Mouse (Mus musculus) c-Kit-positive CD71-positive TER-119-positive erythroid progenitor cells, embryonic 14.5 days (primary cell): ENCODE results near the gene Zbtb2.

Experiments used
- DNase-seq: peaks from one replicate; pipeline ENCODE4 v3.0.0-alpha.2; 2013; ENCODE audit warnings: low spot score

Gene Zbtb2

DNA sequence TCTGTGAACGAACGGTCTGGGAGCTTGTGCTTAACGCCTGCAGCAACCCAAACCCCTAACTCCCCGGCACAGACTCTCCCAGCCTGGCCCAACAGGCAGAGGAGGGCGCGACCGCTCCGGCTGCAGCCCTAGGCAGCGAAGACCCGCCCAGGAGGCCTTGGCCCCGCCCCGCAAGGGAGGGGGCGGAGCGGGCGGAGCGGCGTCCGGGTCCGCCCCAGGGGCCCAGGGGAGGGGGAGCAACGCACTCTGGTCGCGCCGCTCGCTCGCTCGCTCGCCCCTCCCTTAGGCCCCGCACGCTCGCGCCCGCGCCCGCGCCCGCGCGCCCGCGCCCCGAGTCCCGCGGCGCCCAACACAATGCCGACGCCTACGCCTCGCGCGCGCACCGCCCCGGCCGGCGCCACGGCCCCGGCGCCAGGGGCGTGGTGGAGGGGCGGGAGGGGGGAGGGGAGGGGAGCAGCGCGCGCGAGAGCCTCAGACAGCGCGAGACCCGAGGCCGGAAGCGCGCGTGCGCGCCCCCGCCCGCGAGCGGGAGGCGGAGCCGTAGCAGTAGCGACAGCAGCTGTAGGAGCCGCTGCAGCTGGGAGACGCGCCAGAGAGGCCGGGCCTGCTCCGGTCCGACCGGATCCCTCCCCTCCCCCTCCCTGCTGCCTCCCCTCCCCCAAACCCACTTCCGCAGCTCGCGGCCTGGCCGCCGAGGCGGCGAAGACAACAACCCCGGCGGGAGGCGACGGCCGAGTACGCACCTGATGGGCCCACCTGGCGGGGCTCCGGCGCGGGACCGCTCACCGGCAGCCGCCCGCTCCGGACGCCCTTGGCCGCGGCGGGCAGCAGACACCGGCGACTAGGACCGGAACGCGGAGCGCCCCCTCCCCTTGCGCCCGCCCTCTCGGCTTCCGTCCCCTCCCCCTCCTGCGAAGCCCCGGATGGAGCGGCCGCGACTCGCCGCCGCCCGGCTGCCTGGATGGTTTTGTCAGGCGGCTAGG is 1.0 kb downstream of the Zbtb2 start:
- DNase-seq = peak; percentile 89

DNA sequence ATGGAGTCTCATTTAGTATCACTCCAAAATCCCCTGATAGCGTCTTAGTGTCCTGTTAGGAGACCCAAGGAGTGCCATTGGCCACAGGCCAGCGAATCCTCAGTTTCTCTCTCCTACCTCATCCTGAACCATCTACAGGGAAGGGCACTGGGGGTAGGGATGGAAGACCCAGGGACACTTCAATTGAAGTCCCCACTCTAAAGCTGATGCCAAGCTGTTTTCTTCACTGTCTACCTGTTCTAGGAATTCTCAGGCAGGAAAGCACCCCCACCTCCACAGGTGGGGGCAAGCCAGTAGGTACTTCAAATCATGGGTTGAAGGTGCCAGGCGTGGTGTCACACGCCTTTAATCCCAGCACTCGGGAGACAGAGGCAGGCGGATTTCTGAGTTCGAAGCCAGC is 3.7 kb downstream of the Zbtb2 start:
- DNase-seq = no peak

DNA sequence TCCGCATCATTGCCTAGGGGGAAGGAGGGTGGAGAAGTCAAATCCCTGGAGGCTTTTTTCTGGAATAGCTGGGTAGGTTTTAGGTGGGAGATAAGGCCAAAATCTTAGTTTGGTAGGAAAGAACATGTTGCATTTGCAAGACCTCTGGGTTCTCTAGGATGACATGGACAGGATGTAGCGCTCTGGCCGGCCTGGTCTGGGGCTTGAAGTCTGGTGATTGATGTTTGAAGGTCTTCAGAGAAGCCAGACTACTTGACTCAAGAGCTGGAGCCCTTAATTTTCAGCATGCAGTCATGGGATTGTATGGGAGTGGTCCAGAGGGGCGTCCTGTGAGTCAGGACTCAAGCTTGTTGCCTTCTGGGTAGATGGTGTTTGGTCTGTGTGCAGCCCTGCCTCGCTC is 7.2 kb downstream of the Zbtb2 start:
- DNase-seq = no peak

DNA sequence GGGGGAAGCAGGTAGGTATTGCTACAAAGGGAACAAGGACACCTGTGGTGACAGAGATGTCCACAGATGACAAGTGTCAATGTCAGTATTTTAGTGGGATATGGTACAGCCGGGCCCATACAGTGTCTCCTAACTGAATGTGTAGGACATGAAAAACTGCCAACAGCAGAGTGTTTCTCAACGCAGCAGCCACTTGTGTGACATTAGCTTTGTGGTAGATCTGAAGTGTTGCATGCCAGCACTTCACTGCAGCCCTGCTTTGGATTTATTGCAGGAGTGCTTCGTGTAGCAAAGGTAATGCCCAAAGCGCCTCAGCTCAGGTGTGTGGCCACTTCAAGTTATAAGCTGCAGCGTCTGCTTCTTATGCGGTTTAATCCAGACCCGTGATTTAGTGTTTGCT is 11.0 kb downstream of the Zbtb2 start:
- no peak for DNase-seq

DNA sequence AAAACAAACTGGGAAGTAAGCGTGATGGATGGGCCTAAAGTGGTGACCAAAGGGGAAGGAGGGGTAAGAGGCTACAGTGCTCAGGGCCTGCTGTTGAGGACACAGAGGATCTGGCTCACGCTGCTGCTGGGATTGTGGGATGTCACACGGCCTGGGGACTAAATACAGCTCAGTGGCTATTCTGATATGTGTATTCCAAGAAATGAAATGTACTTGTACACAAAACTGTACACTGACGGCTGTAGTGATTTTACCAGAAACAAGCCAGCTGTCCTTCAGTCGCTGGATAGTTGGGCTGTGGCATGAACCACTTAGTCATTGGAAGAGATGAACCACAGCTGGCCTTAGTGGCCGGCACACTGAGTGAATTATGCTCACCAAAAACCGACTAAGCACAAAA is 11.4 kb downstream of the Zbtb2 start:
- no peak for DNase-seq

DNA sequence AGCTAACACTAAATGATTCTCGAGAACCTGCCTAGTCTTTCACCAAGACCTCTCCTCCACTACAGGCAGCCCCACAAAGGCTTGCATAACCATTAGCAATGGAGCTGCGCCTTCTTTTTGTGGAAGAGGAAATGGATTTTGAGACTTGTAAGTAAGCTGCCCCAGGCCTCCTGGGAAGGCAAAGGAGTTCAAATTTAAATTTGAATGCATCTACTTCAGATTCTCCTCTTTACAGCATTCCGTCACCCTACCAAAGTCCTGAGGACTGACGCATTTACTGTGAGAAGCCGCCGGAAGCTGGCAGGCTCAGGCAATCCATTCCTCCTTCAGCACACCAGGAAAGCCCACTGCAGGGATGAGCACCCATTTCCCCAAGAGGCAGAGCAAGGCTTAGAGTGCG is 12.6 kb downstream of the Zbtb2 start:
- DNase-seq = no peak

DNA sequence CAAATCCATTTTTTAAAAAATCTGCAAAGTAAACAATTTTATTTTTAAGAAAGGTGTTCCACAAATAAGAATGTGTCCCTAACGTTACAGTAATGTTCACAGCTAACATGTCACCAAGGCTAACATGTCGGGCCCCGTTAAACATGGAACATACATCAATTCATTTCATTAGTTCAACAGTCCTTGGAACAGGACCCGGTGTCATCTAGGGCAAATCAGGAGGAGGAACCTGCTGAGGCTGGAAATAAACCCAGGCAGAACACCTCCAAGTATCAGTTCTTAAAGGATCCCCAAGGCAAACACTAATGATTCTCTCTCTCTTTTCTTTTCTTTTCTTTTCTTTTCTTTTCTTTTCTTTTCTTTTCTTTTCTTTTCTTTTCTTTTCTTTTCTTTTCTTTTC is 13.2 kb downstream of the Zbtb2 start:
- no peak for DNase-seq

DNA sequence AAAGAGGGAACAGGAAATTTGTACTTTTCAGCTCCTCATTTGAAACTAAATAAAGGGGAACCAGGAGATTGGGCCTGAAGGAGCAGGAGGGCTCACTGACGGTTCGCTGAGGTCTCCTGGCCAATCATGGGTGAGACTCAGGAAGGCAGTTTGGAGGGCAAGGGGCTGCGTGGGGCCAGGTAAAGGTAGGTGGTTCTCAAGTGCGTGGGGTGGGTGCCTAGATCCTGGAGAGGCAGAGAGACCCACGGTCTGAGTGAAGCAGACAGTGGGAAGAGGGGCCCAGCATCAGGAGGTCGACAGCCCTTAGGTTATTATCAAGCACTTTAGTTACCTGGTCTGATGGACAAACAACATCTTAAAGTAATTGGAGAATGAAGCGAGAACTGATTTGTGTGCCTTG is 13.7 kb downstream of the Zbtb2 start:
- no peak for DNase-seq

DNA sequence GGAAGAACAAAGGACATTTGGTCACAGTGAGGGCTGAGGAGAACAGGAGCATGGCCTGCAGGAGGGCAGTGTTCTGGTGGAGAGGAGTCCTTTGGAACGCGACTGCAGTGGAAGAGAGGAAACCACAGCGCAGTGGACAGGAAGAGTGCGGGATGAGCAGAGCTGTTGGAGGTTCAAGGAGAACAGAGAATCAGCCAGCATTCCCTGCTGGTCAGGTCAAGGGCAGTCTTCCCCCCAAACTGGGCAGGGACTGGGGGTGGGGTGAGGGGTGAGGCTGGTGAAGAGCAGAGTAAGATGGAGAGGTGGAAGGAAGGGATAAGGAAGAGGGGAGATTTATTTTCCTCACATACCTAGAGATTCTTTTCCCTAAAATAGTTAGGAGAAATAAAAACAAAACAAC is 14.3 kb downstream of the Zbtb2 start:
- DNase-seq = no peak

DNA sequence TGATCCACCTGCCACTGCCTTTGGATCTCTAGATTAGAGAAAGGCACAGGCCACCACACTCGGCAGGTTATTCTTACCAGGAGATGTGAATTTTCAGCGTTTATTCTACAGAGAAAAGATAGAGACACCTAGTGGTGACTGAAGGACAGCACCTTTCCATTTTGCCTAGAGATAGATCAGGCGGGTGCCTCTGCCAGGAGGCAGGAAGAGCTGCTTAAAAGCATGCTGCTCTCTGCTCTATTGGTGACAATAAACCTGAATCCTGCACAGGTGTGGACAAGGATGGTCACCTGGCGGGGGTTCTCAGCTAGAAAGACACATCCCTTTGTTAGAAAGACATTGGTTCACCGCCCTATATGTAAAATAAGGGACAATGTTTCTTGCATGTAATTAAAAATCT is 15.9 kb downstream of the Zbtb2 start:
- DNase-seq = no peak

DNA sequence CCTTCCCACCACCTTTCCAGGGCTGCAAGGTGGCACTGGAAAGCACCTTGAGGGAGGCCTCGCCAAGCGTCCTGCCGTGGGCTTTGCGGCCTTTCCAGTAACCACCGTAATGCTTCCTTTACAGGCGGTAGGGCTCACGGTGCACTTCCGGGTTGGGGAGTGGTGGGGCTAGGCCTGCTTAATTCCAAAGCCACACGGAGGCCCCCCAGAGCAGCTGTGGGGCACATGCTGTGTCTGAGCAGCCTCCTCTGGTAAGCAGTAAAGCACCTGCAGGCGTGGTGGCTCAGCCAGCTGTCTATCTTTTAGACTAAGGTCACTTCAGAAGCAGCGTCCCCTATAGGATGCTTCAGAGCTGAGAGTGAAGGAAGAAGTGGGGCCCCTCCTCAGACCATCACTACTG is 17.8 kb downstream of the Zbtb2 start:
- no peak for DNase-seq

DNA sequence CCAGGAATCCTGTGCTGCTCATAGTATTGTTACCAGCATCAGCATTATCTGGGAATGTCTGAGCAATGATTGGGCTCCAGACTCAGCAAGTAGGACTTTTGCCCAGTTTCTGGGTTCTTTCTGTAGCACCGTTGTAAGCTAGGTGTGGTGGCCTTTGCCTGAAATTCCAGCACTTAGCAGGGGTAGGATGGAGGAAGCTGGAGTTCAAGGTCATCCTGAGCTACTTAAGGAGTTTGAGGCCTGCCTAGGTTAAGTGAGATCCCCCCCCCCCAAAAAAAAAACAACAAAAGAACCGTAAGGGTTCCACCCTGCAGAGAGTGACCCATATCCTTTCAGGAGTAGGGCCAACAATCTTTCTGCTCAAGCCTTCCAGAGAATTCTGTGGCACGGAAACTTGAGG is 23.3 kb downstream of the Zbtb2 start:
- DNase-seq = no peak

DNA sequence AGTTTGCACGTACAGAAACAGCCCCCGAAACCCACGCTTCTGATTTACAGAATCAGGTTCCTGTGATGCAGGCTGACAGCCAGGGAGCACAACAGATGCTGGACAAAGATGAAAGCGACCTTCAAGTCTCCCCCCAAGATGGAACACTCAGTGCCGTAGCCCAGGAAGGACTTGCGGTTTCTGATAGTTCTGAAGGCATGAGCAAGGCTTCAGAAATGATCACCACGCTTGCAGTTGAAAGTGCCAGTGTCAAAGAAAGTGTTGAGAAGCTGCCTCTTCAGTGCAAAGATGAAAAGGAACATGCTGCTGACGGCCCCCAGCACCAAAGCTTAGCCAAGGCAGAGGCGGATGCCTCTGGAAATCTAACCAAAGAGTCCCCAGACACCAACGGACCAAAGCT is 30.5 kb downstream of the Zbtb2 start:
- no peak for DNase-seq

DNA sequence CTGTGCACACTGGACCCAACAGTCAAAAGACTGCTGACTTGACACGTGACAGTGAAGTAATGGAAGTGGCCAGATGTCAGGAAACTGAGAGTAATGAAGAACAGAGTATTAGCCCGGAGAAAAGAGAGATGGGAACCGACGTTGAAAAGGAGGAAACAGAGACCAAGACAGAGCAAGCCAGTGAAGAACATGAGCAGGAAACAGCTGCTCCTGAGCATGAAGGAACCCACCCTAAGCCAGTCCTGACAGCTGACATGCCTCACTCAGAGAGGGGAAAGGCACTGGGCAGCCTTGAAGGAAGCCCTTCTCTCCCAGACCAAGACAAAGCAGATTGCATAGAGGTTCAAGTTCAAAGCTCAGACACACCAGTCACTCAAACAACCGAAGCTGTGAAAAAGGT is 31.3 kb downstream of the Zbtb2 start:
- no peak for DNase-seq

DNA sequence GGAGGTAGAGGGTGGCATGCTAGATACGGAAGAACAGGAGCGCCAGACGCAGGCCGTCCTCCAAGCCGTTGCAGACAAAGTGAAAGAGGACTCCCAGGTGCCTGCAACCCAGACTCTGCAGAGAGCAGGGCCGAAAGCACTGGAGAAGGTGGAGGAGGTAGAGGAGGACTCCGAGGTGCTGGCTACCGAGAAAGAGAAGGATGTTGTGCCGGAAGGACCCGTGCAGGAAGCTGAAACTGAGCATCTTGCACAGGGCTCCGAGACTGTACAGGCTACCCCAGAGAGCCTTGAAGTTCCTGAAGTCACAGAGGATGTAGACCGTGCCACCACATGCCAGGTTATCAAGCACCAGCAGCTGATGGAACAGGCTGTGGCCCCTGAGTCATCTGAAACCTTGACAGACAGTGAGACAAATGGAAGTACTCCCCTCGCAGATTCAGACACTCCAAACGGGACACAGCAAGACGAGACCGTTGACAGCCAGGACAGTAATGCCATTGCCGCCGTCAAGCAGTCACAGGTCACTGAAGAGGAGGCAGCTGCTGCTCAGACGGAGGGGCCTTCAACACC is 31.9 kb downstream of the Zbtb2 start:
- DNase-seq = no peak

DNA sequence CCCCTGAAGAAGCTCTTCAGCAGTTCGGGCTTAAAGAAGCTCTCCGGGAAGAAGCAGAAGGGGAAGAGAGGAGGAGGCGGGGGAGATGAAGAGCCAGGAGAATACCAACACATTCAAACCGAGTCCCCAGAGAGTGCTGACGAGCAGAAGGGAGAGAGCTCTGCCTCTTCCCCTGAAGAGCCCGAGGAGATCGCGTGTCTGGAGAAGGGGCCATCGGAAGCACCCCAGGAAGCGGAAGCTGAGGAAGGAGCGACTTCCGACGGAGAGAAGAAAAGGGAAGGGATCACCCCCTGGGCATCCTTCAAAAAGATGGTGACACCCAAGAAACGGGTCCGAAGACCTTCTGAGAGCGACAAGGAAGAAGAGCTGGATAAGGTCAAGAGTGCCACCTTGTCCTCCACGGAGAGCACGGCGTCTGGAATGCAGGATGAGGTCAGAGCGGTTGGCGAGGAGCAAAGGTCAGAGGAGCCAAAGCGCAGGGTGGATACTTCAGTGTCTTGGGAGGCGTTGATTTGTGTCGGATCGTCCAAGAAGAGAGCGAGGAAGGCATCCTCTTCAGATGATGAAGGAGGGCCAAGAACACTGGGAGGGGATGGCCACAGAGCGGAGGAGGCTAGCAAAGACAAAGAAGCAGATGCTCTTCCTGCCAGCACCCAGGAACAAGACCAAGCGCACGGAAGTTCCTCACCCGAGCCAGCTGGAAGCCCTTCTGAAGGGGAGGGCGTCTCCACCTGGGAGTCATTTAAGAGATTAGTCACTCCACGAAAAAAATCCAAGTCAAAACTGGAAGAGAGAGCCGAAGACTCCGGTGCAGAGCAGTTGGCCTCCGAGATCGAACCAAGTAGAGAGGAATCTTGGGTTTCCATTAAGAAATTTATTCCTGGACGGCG is 33.3 kb downstream of the Zbtb2 start:
- no peak for DNase-seq

DNA sequence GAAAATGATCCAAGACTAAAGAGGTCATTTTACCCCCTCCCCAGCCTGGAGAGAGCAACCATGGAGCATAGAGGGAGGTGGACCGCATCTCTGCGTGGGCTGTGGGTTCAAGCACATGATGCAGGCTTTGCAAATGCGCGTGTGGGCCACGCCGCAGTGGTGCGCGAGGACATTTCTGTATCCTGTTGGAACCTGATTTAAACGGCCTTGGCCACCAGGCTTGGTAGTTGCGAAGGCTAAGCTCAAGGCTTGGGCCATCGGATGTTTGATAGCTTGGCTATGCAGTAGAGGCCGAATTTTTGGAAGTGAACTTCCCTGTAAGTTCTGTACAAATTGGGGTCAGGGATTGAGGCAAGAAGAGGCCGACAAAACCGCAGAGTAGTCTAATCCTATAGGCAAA is 40.3 kb downstream of the Zbtb2 start:
- DNase-seq = no peak

DNA sequence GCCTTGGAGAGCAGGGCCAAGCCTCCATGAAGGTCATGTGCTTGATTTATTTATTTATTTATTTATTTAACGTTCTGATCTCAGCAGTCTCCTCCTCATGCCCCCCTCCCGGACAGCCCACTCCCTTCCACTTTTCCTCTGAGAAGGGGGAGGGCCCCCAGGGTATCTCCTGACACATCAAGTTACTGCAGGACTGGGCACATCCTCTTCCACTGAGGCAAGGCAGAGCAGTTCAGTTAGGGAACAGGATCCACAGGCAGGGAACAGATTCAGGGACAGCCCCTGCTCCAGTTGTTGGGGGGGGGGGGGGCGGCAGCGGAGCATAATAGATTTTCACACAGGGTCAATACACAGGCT is 40.8 kb downstream of the Zbtb2 start:
- DNase-seq = no peak

DNA sequence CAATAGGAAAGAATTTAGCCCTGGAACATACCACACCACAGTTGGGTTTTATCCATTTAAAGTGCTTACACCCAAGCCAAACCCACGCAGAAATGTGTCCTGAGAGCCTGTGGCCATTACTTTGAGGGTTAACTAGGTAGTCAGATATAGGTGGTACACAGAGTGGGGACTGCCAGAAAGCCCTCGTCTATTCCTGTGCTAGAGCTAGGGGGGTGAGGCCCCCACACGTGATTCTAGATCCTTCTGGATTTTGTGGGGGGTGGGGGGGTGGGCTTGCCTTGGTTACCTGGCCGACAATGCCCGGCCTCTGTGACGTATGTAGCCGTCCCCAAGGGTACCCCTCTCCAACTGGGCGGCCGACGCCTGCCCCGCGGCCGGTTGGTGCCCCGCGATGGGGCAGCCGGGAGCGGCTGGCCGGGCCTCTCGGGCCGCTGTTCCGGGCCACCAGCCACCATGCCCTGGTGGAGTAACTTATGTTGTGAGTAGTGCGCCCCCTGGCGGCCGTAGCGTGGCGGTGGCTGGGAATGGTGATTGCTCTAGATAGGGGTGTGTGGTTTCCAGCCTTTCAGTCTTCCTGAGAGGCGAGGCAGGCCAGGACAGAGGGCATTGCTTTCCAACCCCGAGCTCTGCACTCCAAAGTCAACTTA is 41.3 kb downstream of the Zbtb2 start:
- peak; percentile 84 for DNase-seq

DNA sequence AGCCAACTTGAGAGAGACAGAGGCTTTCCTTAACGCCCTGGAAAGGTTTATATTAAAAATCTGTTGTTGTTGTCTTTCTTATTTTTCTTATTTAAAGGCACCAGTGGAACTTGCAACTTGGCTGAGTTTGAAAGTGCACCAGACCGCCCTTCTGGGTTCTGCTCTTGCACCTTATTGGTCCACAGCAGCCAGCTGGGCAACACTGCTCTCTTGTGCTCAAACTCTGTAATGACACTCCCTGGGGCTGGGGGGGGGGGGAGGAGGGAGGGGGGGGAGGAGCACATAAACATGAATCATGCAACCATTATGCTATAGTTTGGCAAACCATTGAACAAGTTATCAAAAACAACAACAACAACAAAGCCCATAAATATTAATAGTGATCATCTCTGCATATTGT is 46.5 kb downstream of the Zbtb2 start:
- DNase-seq = peak; percentile 6

DNA sequence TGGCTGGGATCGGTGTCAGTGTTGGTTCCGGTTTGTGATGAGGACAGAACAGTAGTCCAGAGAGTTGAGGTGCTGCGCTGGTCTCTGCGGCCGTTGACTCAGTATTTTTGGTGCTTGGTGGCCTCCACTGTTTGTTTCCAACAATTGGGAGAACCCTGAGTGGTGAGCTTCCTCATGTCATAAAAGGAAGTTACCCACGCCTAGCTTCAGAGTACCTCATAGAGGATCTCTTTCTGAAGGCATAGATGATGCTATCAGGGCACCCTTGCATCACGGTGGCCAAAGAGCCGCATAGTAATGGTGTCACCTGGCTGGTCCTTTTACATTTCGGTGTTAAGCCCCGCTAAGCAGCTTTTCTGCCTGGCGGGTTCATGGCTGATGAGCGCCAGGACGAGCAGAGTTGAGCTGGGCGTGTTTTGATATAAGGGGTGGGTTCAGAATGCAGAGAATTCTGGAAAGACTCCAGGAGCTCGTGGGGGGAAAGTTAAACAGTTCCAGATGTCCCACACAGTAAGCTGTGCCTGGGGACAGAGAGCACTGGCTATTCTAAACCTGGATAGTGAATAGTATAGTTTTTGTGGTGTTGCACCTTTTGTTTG is 48.9 kb downstream of the Zbtb2 start:
- no peak for DNase-seq
